Mouse (Mus musculus) urinary bladder, adult 18-20 months (tissue): ENCODE results near the gene Mlh3.

Source experiments
- DNase-seq, 2 experiments: peaks; one replicate each; pipeline ENCODE4 v3.0.0; 2022; ENCODE audit warnings: low spot score in 2 of 2, mixed read lengths in 2 of 2

The Mlh3 gene

DNA sequence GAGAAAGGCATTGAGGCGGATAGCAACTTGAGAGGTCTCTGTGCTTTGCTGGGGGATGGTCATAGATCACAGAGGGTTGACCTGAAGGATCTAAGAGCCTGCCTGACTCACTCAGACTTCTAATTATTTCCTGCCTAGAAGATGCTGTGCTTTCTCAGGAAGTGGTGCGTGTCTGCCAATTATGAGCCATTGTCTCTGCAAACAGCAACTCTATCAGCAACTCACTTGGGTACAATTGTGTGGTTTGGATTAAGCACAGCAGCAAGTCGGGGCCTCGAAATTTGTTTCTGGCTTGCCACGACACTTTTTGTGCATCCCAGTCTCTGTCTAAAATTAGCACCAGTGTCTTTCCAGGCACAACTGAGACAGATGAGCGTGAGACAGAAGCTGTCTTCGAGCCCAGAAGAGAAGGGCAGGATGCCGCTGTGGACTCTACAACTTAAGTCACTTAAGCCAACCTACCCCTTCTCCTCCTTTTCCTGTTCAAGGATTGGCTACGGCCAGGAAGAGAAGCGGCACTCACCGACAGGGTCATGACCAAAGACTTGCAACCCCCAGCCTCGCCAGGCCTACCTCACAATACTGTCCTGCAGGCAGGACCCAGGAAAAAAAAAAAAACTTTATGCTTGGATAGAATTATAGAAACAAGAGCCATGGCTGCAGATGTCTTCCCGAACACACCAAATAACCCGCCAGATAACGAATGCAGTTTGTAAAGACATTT, 42.4 kb downstream of the Mlh3 start:
- DNase-seq = no peak

DNA sequence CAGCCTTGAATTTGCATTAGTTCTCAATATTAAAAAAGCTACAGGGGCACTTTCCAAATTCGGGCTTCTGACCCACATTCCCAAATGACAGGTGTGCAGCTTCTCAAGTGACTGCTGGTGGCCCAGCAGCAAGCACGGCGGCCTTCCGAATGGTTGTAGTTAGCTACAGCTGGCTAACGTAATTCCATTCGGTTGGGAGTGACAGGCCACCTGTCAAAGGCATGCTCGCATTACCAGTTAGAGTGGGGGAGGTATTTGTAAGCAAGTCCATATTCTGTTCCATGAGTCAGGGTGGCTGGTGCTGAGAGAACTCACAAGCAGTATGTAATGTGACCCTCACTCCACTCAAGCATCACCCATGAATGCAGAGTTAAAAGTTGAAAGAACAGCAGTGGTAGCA, 43.2 kb downstream of the Mlh3 start:
- no peak for DNase-seq

GRCm38 (mm10) chr12:85219905-85220290, 50.5 kb downstream of the Mlh3 start:
- DNase-seq = no peak

GRCm38 (mm10) chr12:85219236-85219904, 51.0 kb downstream of the Mlh3 start, which contains the start of gene Eif2b2:
TSS of gene Eif2b2 (plus strand) at chr12:85219481.
- peak; percentile 96 to 98 for DNase-seq

GRCm38 (mm10) chr12:85217733-85218310, 52.6 kb downstream of the Mlh3 start:
- DNase-seq = no peak

GRCm38 (mm10) chr12:85215031-85215430, 55.4 kb downstream of the Mlh3 start:
- no peak for DNase-seq

DNA sequence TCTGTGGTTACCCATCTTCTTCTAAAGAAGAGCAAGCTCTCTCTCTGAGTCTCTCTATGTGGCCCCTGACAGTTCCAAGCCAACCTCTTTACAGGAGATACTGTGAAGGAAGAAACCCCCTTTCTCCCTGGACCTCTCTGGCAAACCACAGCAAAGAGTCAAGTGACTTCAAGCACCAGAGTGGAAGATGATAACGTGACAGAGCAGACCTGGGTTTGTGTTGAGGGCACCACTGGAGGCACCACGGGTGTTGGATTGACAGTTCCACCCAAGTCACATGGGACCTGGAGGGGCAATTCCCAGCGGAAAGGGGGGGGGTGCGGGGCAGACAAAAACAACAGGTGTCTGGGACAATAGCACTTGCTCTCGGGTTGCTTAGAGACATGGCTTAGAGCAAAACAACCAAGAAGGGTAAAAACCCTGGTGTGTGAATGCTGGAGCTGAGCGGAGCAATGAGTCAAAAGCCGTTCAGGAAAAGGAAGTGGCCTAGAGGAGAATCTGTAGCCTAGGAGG, 61.7 kb downstream of the Mlh3 start:
- no peak for DNase-seq

DNA sequence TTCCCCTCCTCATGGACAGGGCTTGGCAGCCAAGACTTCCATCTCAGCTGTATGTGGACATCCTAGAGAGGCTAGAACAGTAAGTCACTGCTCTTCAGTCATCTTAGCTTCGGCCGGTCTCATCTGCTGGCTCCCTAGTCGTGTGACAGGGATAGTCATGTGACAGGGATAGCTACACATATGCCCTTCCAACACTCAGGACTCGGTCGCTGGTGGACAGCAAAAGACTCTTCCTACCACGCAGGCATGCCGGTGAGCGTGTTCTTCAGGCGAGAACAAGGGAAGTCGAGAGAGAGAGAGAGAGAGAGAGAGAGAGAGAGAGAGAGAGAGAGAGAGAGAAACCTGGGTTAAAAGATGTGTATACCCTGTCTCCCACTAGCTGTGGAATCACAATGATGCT, 65.0 kb downstream of the Mlh3 start:
- no peak for DNase-seq

- DNase-seq = no peak
Observed at GRCm38 (mm10) chr12:85204105-85204504, 66.3 kb downstream of the Mlh3 start.

GRCm38 (mm10) chr12:85203699-85204098, 66.7 kb downstream of the Mlh3 start:
- DNase-seq = no peak

GRCm38 (mm10) chr12:85202191-85202590, 68.2 kb downstream of the Mlh3 start:
- no peak for DNase-seq

- no peak for DNase-seq
Observed at GRCm38 (mm10) chr12:85201830-85202147, 68.6 kb downstream of the Mlh3 start.

DNA sequence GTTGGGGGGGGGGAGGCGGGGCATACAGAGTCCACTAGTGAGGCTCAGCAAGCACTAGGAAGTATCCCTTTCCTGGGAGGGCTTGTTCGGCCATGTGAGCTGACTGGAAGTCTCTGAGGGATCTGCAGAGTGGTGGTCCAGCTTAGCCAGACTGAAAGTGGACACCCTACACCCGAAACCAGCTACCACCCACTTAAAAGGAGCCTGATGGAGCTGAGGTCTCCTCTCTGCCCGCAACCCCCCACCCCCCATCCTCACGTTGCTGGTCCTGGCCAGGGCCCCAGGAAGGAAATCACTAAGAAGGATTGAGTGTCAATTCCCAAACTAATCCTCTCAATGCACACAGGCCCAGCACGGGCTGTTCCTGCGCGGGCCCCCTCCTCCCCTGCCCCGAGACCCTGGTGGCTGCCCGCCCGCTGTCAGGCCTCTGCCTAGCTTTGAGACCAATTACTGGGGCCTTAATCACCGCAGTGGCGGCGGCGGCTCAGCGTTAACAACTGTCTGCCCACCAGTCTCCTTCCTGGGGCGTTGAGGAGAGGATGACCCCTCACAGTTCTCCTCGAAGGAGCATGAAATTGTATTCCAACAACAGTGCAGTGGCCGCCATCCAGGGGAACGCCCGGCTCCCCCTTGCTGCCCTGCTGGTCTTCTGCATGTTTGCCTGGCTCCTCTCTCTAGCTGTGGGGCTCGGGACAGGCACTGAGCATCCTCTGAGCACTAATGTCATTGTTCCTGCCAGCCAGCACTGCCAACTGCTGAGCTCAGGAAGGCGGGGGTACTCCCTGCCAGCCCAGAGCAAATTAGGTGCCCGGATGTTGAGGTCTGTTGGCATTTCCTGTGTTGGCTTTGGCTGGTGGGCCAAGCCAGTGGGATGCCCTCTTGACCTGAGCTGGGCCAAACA, 69.2 kb downstream of the Mlh3 start:
- no peak for DNase-seq

GRCm38 (mm10) chr12:85199954-85200353, 70.4 kb downstream of the Mlh3 start:
- no peak for DNase-seq

DNA sequence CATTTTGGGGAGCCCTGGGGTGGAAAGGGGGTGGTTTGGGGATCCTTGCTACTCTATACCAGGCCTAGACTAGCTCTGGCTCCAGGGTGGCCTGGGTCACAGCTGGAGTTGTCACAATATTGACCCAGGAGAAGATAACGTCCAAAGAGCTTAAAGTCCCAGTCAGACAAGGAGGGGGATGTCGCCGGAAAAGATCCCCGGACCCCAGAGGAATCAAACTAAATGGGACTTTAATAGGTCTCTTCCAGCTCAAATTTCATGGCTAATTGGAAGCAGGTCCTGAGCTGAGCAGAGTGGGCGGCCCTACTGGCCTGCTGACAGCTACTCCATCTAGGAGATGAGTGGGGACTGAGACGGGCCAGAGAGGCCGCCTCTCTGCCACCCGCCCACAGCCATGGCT, 72.5 kb downstream of the Mlh3 start:
- no peak for DNase-seq

DNA sequence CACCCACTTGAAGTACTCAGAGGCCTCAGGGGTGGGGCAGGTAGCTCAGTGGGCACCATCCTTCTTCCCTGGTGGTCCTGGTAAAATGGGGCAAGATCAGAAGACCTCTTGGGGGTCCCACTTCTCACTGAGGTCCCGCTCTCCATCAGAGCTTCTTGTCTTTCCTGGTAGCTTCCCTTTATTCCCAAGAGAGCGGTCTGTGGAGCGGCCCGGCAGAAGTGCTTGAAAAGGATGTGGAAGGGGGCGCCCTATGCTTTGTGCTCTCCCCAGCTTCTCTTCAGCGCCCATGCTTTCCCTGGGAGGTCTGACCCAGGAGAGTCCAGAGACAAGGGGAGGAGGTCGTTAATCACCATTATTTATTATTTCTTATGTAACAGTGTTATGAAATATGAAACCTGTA, 73.0 kb downstream of the Mlh3 start:
- DNase-seq = no peak

DNA sequence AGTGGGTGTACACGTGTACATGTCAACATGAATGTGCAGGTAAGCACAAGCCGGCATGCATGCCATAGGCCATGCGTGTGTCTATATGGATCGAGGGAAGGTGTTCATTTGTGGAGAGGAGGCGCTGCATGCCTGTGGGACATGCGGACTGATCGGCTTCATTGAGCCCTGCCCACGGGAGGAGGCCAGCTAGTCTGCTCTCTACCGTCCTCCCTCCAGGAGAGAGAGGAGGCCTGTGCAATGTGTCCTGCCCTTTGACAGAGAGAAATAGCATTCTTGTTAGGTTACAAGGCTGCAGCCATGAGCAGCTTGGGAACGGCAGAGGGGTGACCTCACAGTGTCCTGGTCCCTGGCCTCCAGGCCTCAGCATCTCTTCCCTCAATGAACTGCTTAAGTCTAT, 74.2 kb downstream of the Mlh3 start:
- no peak for DNase-seq

DNA sequence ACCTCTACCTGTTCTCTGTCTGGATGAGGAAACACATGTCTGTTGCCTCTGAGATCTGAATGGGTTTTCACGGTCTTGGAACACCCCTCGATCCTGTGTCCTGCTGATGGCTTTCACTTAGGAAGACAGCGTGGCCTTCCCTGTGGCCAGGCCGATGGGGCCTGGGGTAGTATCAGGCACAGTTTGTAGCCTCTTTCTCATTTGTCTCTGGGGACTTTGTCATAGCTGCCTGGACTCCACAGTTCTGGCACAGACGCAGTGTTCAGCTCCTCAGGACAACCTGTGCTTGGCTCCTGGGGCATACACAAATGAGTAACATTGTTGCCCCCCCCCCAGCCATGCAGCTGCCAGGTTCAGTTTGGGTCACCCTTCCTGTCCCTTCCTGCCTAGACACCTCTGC, 75.3 kb downstream of the Mlh3 start:
- no peak for DNase-seq

- peak in 1 of 2 experiments; percentile 69 for DNase-seq
Observed at GRCm38 (mm10) chr12:85194623-85195018, 75.8 kb downstream of the Mlh3 start.

DNA sequence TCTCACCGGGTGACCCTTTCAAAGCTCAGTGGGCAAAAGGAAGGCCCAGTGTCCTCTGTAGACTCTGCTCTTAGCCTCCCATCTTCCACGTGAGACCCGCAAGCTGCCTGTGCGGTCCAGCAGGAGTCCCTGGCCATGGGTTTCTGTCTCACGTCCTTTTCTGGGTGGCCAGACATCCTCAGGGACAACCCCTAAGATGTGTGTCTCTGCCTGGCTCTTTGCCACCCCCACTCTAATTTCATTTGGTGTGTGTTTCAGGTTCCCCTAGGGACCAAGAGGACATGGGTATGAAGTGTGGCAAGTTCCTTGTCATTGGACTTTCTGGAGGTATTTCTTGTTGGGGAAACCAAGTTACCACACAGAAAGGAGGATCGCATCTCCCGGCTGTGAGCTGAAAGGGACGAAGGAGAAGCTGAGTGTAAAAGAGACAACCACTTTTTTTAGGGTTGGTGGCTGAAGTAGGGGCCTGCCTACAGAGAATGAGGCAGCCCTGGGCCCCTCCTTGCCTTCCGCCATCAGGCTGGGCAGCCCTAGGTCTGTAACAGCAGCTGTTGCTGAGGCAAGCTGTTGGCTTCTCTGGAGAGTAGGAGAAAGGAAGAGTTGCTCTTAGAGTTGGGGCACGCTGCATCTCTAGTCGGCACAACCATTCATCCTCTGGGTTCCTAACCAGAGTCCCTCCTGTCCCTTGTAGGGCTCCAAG, 76.3 kb downstream of the Mlh3 start:
- no peak for DNase-seq

- DNase-seq = no peak
Observed at GRCm38 (mm10) chr12:85193146-85193545, 77.3 kb downstream of the Mlh3 start.
